Mouse (Mus musculus) liver, postnatal 0 days (tissue): ENCODE measurements around the gene BC024978.

Experiments used
- CTCF ChIP-seq: sonication (generic); IDR thresholded peaks from 2 replicates; pipeline ENCODE4 v1.5.1; 2016; ENCODE audit warnings: antibody characterized with exemption, low read depth
- EP300 ChIP-seq: IDR thresholded peaks from 2 replicates; pipeline ENCODE4 v1.6.1; 2016; ENCODE audit warnings: antibody characterized with exemption, low read depth, mild to moderate bottlenecking

DNA sequence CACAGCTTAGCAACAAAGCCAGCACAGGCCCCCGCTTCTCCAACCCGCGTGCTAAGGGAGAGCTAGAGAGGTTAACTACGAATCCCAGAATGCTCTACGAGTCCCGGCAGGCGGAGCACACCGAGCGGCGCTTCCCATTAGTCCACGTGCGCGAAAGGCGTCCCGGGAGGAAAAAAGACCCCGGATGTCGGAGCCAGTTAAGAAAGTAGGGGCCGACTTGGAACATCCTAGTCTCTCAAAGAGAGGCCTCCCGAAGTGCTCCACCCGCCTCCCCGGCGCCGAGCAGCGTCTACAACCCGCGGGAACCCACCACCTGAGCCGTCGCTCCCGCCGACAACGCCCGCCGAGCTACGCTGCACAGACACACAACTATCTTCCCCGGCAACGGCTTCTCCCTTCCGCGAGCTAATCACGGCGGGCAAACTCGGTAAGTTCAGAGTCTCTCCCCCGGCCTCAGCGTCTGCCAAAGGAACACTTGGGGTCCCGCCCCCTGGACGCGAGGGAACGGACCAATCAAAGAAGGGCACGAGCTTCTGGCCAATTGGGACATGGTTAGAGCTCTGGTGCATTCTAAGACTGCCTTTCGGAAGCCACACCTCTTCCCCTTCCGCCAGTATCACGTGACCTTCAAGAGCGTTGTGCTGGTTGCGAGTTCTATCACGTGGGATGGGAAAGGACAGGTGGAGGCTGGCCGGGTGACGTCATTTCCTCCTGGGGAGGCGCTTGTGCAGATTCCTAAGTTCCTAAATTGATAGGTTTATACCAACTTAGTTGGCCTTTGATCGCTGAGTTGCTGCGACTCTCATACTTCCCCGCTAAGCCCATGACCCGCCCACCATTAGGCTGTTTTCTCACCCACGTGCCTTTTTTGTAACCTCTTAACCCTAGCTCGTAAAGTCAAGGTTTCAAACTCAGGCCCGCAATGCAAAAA lies at the start of gene BC024978, which contains the start of gene Snrpa:
- TF ChIP-seq CTCF = no peak
- TF ChIP-seq EP300 = peak; percentile 73
